Mouse (Mus musculus) intestine, postnatal 0 days (tissue): ENCODE data around the gene Atp6v0b. TPM values are rescaled to one million over a fixed set of nuclear protein-coding genes. Genes with fewer than 3 reads are reported as not detected.

ENCODE experiments used
- ATAC-seq: fragments of 200-750 bp; cut with Nextera tagmentation; 2 replicates; pipeline ENCODE4 v1.8.0; 2017; ENCODE audit warnings: mild to moderate bottlenecking, moderate TSS enrichment, moderate library complexity
- H3K27ac ChIP-seq: fragments of 300-500 bp; sonication (generic); 2 replicates; pipeline ENCODE4 v1.5.1; 2014; ENCODE audit warnings: mild to moderate bottlenecking, low read depth, low read length, moderate library complexity
- H3K27me3 ChIP-seq: fragments of 300-500 bp; sonication (generic); replicated peaks from 2 replicates; pipeline ENCODE4 v1.6.1; 2014; ENCODE audit warnings: low read length, mixed read lengths; ENCODE audit not compliant: control insufficient read depth, insufficient read depth
- H3K36me3 ChIP-seq: fragments of 300-500 bp; sonication (generic); 2 replicates; pipeline ENCODE4 v1.6.1; 2014; ENCODE audit warnings: mild to moderate bottlenecking, moderate library complexity; ENCODE audit not compliant: control insufficient read depth, insufficient read depth
- H3K4me1 ChIP-seq: fragments of 300-500 bp; sonication (generic); replicated peaks from 2 replicates; pipeline ENCODE4 v1.6.1; 2014; ENCODE audit warnings: antibody characterized with exemption, low read length, mixed read lengths; ENCODE audit not compliant: control insufficient read depth, insufficient read depth
- H3K4me2 ChIP-seq: fragments of 300-500 bp; sonication (generic); replicated peaks from 2 replicates; pipeline ENCODE4 v1.6.1; 2014; ENCODE audit warnings: low read depth, mild to moderate bottlenecking, moderate library complexity
- H3K4me3 ChIP-seq: fragments of 300-500 bp; sonication (generic); 2 replicates; pipeline ENCODE4 v1.5.1; 2014; ENCODE audit warnings: low read depth, low read length
- H3K9ac ChIP-seq: fragments of 300-500 bp; sonication (generic); 2 replicates; pipeline ENCODE4 v1.6.1; 2014; ENCODE audit warnings: mild to moderate bottlenecking, low read depth, low read length
- H3K9me3 ChIP-seq: fragments of 300-500 bp; sonication (generic); 2 replicates; pipeline ENCODE4 v1.6.1; 2016; ENCODE audit warnings: mixed run types; ENCODE audit not compliant: control insufficient read depth
- CTCF ChIP-seq: sonication (generic); IDR thresholded peaks from 2 replicates; pipeline ENCODE4 v1.5.1; 2016; ENCODE audit warnings: low read depth, mild to moderate bottlenecking, control low read depth, antibody characterized with exemption, moderate library complexity
- WGBS: fragments of 180-500 bp; shearing (Covaris S2); extraction: QIAGEN DNeasy Blood & Tissue Kit; methylation state at CpG from one replicate; pipeline ENCODE4 v1.1.7; 2014; 5-methylcytosine and 5-hydroxymethylcytosine counted together
- polyA plus RNA-seq: library from polyadenylated mRNA; unstranded; fragments of >200 nt; fragmentation: Nextera tagmentation; extraction: Ambion mirVana; gene quantifications from 2 replicates; pipeline ENCODE4 v1.2.1, GENCODE M21; 2015

Gene Atp6v0b
- polyA plus RNA-seq, 1 experiment from 2014 or later = 442 TPM

DNA sequence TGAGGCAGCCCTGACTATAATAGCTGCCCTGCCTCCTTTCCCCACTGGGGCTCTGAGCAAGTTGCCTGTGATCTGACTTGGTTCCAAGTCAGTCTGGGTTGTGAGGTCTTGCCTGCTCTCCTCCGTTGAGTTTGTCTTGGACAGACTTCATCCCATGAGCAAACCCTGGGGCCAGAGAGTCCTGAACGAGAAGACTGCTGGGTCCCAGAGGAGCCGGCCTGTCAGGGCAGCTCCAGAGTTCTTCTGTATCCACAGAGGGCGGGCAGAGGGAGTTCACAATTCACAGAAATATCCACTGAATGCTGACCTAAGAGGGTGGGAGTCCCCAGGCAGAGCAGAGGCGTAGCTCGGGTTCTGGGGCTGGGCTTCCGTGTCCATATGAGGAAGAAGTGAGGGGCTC lies 36.3 kb downstream of the Atp6v0b start:
- no peaks in the 10 kb centered on the region for H3K9me3 ChIP-seq
- H3K4me1 ChIP-seq = no peaks in the 10 kb centered on the region
- no peak for TF ChIP-seq CTCF
- no peak overlapping the region for H3K27ac ChIP-seq
- no peaks in the 10 kb centered on the region; the same call in 1 of the 2 replicates for H3K36me3 ChIP-seq
- ATAC-seq = no peak
- no peak overlapping the region for H3K4me2 ChIP-seq
- WGBS = 79% methylated on average over 7 of the region's 7 CpGs
- H3K9ac ChIP-seq = no peak overlapping the region
- no peaks in the 10 kb centered on the region for H3K27me3 ChIP-seq
- no peak overlapping the region for H3K4me3 ChIP-seq

DNA sequence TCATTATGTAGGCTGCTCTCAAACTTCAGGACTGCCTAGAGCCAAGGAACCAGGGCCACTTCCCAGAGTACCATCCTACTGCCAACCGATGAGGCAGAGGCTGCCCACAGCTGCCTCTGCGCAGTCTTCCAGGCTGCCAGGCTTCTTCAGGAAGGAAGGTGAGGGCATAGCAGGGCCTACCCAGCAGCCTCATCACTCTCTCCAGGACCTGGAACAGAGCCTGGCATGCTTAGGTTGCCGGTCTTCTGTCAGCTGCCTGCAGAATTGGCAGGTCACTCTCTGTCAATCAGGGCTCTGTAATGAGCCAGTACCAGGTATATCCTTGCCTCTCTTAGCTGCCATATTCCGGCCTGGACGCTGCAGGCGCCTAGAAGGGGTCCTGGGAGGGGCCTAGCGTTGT lies 37.0 kb downstream of the Atp6v0b start:
- no peak overlapping the region for H3K27ac ChIP-seq
- no peaks in the 10 kb centered on the region for H3K9me3 ChIP-seq
- H3K9ac ChIP-seq = no peak overlapping the region
- no peak for ATAC-seq
- no peaks in the 10 kb centered on the region; the same call in 1 of the 2 replicates for H3K36me3 ChIP-seq
- no peak overlapping the region for H3K4me2 ChIP-seq
- no peak overlapping the region for H3K4me3 ChIP-seq
- TF ChIP-seq CTCF = no peak
- no peaks in the 10 kb centered on the region for H3K4me1 ChIP-seq
- no peaks in the 10 kb centered on the region for H3K27me3 ChIP-seq
- WGBS = 90% methylated on average over 7 of the region's 7 CpGs

DNA sequence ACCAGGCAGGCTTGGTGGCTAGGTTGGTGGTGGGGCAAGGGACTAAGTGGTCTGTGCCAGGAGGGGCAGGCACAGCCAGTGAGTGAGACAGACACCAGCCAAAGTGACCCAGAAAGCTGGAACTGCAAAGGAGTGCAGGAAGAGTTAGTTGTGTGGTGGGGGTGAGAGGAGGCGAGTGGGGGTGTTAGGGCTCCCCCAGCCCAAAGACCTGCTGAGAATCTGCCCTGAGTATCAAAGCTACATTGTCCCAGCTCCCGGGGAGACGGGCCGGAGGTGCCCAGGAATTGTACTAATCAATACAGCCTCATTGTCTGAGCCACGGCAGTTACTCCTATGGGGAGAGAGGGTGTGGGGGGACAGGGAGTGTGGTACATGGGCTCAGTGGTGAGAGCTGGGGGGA lies 37.6 kb downstream of the Atp6v0b start:
- no peak for ATAC-seq
- 88% methylated on average over 5 of the region's 5 CpGs for WGBS
- TF ChIP-seq CTCF = no peak

DNA sequence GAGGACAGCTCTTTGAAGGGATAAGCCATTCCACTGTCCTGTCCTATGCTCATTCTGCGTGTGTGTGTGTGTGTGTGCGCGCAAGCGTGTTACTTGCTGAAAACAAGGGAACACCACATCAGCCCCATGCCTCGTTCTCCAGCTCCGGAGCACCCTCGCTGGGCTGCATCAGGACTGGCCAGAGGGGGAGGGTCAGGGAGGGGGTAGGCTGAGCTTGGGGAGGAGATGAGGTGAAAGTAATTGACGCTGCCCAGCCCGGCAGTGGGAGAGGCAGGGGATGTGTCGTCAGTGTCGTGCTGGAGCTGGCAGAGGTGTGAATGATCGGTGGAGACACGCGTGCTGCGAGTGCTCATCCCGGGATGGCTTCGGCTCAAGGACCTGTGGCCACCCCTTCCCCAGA lies 38.1 kb downstream of the Atp6v0b start:
- Histone ChIP-seq H3K4me1 (no peaks in the 10 kb centered on the region), H3K27me3 (no peaks in the 10 kb centered on the region), H3K4me3 (no peak overlapping the region), H3K27ac (no peak overlapping the region), H3K9ac (no peak overlapping the region), H3K9me3 (no peaks in the 10 kb centered on the region), H3K4me2 (no peak overlapping the region), H3K36me3 (no peaks in the 10 kb centered on the region; the same call in 1 of the 2 replicates)
- no peak for TF ChIP-seq CTCF
- WGBS = 71% methylated on average over 17 of the region's 17 CpGs
- ATAC-seq = no peak

More for the DNA sequence above, 37.6 kb downstream of the Atp6v0b start:
- Histone ChIP-seq H3K27ac (no peak overlapping the region), H3K4me3 (no peak overlapping the region), H3K4me1 (no peaks in the 10 kb centered on the region), H3K36me3 (no peaks in the 10 kb centered on the region; the same call in 1 of the 2 replicates), H3K27me3 (no peaks in the 10 kb centered on the region), H3K4me2 (no peak overlapping the region), H3K9me3 (no peaks in the 10 kb centered on the region), H3K9ac (no peak overlapping the region)

DNA sequence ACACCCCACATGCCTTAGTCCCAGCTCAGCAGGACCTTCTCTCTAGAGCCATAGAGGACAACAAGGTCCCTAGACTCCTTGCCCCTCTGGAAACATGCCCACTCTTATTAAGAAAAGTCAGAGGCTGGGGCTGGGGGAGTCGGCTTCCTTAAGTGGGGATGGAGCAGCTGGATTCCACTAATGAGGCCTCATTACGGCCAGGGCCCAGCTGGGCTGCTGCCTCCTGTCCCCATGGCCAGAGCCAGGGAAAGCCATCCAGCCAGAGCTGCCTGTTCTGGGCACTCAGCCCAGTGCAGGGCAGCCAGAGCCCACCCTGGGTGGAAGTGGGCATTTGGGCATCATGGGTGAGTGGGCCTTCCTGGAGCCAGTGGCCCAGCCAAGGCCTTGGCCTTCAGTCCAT lies 40.1 kb downstream of the Atp6v0b start:
- no peaks in the 10 kb centered on the region for H3K27me3 ChIP-seq
- no peaks in the 10 kb centered on the region; the same call in 1 of the 2 replicates for H3K36me3 ChIP-seq
- H3K27ac ChIP-seq = no peak overlapping the region
- H3K4me2 ChIP-seq = no peak overlapping the region
- no peak overlapping the region for H3K4me3 ChIP-seq
- H3K9ac ChIP-seq = no peak overlapping the region
- TF ChIP-seq CTCF = no peak
- WGBS = 66% methylated on average over 2 of the region's 2 CpGs
- H3K9me3 ChIP-seq = no peaks in the 10 kb centered on the region
- H3K4me1 ChIP-seq = no peaks in the 10 kb centered on the region
- ATAC-seq = no peak

DNA sequence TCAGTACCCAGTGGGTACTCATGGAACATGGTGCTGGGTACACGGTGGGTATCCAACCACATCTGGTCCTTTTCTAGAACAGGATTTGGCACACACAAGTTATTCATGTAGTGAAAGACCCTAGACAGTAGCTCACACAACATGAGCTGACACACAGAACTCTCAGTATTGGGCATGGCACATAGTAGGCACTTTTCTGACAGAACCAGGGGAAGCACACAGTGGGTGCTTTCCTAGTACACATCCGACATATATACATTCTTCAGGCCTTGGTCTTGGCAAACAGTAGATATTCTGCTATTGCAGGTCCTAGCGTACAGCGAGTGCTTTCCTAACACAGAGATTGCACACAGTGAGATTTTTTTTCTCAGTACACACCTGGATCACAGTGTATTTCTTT lies 40.9 kb downstream of the Atp6v0b start:
- H3K4me3 ChIP-seq = no peak overlapping the region
- no peaks in the 10 kb centered on the region for H3K27me3 ChIP-seq
- no peaks in the 10 kb centered on the region for H3K9me3 ChIP-seq
- no peak for TF ChIP-seq CTCF
- H3K4me1 ChIP-seq = no peaks in the 10 kb centered on the region
- no peak for ATAC-seq
- no peaks in the 10 kb centered on the region; the same call in 1 of the 2 replicates for H3K36me3 ChIP-seq
- 95% methylated on average over 4 of the region's 4 CpGs for WGBS
- H3K4me2 ChIP-seq = no peak overlapping the region
- no peak overlapping the region for H3K9ac ChIP-seq
- H3K27ac ChIP-seq = no peak overlapping the region

DNA sequence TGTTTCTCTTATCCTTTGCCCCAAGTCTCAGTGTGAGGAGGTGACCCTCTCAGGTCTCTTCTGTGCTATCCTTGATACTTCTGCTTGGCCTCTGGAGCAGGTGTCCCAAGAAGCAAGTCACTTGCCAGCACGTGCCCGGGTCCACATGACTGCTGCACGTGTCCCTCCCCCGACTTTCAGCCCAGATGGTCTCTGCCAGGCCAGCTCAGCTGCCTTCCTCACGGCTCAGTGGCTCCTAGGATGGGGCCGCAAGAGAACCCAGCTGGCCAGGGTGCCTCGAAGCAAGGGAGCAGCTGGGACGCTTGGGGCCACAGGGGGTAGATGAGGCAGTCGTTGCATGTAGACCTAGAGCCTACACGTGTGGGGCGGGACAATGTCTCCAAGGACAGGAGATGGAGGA lies 41.8 kb downstream of the Atp6v0b start:
- Histone ChIP-seq H3K4me2 (no peak overlapping the region), H3K4me1 (no peaks in the 10 kb centered on the region), H3K9ac (no peak overlapping the region), H3K36me3 (no peaks in the 10 kb centered on the region; the same call in 1 of the 2 replicates), H3K27me3 (no peaks in the 10 kb centered on the region), H3K4me3 (no peak overlapping the region), H3K27ac (no peak overlapping the region), H3K9me3 (no peaks in the 10 kb centered on the region)
- TF ChIP-seq CTCF = no peak
- no peak for ATAC-seq
- WGBS = 84% methylated on average over 11 of the region's 11 CpGs
